Mouse (Mus musculus) forebrain, embryonic 10.5 days (tissue): ENCODE results near the gene Cd244a. TPM values are rescaled to one million over a fixed set of nuclear protein-coding genes. Genes with fewer than 3 reads are reported as not detected.

Experiments
- DNase-seq: peaks from one replicate; pipeline ENCODE4 v3.0.0-alpha.2; 2017; ENCODE audit warnings: low spot score; ENCODE audit errors: extremely low spot score
- H3K27ac ChIP-seq: fragments of 300-500 bp; sonication (generic); 2 replicates; pipeline ENCODE4 v1.5.1; 2016; ENCODE audit warnings: mild to moderate bottlenecking
- H3K27me3 ChIP-seq: fragments of 300-500 bp; sonication (generic); 2 replicates; pipeline ENCODE4 v1.6.1; 2016; ENCODE audit warnings: mild to moderate bottlenecking; ENCODE audit not compliant: poor library complexity, severe bottlenecking
- H3K36me3 ChIP-seq: fragments of 300-500 bp; sonication (generic); replicated peaks from 2 replicates; pipeline ENCODE4 v1.6.1; 2016; ENCODE audit warnings: mild to moderate bottlenecking, moderate library complexity
- H3K4me1 ChIP-seq: fragments of 300-500 bp; sonication (generic); 2 replicates; pipeline ENCODE4 v1.6.1; 2016
- H3K4me3 ChIP-seq: fragments of 300-500 bp; sonication (generic); 2 replicates; pipeline ENCODE4 v1.5.1; 2016; ENCODE audit warnings: mild to moderate bottlenecking, moderate library complexity
- H3K9me3 ChIP-seq: fragments of 300-500 bp; sonication (generic); 2 replicates; pipeline ENCODE4 v1.6.1; 2016; ENCODE audit warnings: mild to moderate bottlenecking, moderate library complexity
- WGBS: fragments of 180-500 bp; shearing (Covaris S2); methylation state at CpG from one replicate; pipeline ENCODE4 v1.1.7; 2016; 5-methylcytosine and 5-hydroxymethylcytosine counted together
- microRNA-seq: library from miRNA; unstranded; fragments of <30 nt; microRNA quantifications from one replicate; pipeline ENCODE4, GENCODE M21; 2017
- polyA plus RNA-seq: library from polyadenylated mRNA; unstranded; fragments of >200 nt; fragmentation: Nextera tagmentation; extraction: Ambion mirVana; gene quantifications from 2 replicates; pipeline ENCODE4 v1.2.1, GENCODE M21; 2016

The Cd244a gene
- polyA plus RNA-seq, 1 experiment from 2014 or later: not detected

DNA sequence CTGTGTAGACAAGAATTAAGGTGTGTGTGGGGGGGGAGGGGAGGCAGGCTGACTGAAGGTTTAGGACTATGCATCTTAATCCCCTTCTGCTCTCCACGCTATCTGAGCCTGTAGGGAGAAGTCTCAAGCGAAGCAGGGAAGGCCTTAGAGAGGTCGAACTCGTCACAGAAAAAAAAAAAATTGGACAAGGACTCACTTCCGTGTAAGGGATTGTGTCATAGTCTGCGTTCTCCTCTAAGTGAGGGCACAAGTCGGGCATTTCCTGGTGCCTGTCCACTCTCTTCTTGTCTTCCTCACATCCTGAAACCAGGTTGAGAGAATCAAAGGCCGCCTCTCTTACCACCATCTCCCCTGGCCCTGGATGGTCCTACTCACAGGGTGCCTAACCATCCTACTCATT lies 78.1 kb downstream of the Cd244a start:
- DNase-seq: no peak
- WGBS: 88% methylated on average over 8 of the region's 8 CpGs
- H3K4me1 ChIP-seq: no peaks in the 10 kb centered on the region
- no peaks in the 10 kb centered on the region for H3K9me3 ChIP-seq
- no peak overlapping the region for H3K27ac ChIP-seq
- no peaks in the 10 kb centered on the region for H3K36me3 ChIP-seq
- no peak overlapping the region for H3K4me3 ChIP-seq
- H3K27me3 ChIP-seq: no peaks in the 10 kb centered on the region

DNA sequence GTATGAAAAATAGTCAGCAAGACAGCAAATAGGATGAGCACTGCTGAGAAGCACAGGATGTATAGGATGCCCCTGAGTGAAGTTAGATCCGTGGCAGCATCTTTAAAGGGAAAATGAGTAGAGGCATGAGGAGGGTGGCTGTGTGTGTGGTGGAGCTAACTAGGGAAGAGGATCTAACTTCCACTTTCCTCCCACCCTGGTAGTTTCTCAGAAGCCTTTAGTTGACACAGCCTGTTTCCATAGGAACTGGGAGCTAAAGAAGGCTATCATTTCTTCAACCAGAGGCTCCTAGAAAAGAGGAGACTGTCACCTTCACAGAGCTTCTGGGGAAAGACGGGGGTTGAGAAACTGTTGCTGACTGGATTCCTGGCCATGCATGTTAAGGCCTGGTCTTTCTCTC lies 79.7 kb downstream of the Cd244a start:
- Histone ChIP-seq H3K27ac (no peak overlapping the region), H3K36me3 (no peaks in the 10 kb centered on the region), H3K4me1 (no peaks in the 10 kb centered on the region), H3K9me3 (no peaks in the 10 kb centered on the region), H3K4me3 (no peak overlapping the region), H3K27me3 (no peaks in the 10 kb centered on the region)
- DNase-seq: no peak
- 85% methylated on average over 2 of the region's 2 CpGs for WGBS

DNA sequence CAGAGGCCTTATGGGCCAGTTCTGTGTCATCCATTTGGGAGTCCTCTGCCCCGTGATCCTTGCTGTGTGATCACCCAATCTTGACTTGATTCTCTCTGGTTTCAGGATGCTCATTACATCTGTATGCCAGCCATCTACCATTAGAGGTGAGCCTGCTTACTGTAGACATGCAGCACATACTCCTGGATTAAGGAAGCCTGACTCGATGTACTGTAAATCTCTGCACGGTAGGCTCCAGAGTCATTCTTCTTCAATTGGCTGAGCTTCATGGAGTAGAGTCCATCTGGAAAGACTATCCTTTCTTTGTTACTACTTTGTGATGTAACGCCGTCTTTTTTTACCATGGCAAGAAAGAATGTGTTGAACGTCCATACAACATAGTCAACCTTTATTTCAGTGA lies 81.8 kb downstream of the Cd244a start:
- Histone ChIP-seq H3K4me1 (no peaks in the 10 kb centered on the region), H3K27me3 (no peaks in the 10 kb centered on the region), H3K27ac (no peak overlapping the region), H3K36me3 (no peaks in the 10 kb centered on the region), H3K4me3 (no peak overlapping the region), H3K9me3 (no peaks in the 10 kb centered on the region)
- DNase-seq: no peak
- WGBS: 95% methylated on average over 6 of the region's 6 CpGs

DNA sequence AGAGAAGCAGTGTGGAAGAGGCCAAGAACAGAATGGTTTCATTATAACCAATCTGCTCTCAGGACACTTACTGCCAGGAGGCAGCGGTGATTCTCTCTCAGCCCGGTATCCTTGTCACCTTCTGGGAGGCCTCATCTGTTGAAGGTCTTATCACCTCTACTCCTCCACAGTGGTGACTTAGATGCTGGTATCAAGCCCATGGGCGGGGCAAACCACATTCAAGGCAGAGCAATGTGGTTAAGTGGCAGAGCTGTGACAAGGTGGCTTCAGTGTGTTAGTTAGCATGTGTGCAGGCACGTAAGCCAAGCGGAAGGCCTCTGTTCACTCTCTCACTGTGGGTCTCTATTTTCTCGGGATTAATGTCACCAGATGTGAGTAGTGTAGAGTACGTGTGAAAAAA lies 84.6 kb downstream of the Cd244a start:
- Histone ChIP-seq H3K27me3 (no peaks in the 10 kb centered on the region), H3K36me3 (no peaks in the 10 kb centered on the region), H3K4me1 (no peaks in the 10 kb centered on the region), H3K4me3 (no peak overlapping the region), H3K9me3 (no peaks in the 10 kb centered on the region), H3K27ac (no peak overlapping the region)
- 86% methylated on average over 7 of the region's 7 CpGs for WGBS
- no peak for DNase-seq

DNA sequence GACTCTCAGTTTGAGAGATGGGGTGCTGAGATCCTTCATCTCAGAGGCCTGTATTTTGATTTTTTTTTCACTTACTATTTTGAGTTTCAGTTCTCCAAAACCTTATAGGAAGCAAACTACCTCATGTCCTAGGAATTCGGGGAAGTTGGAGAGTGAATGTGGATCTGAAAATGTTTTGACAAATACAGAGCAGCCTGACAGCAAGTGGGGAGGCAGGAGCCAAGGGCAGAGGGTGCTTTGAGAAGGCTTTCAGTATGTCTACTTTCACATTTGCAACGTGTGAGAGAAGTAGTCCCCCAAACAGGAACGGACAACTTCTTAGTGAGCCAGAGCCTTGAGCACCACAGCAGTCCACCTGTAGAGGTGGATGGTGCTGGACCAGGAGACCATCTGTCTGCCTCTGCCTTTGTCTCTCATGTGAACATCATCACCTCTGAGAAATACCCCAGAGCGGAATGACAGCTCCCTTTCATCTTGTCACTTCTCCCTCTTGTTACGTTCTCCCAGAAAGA lies 87.5 kb downstream of the Cd244a start:
- Histone ChIP-seq H3K27ac (no peak overlapping the region), H3K4me1 (no peaks in the 10 kb centered on the region), H3K9me3 (no peaks in the 10 kb centered on the region), H3K4me3 (no peak overlapping the region), H3K27me3 (no peaks in the 10 kb centered on the region), H3K36me3 (no peaks in the 10 kb centered on the region)
- DNase-seq: no peak
- 85% methylated on average over 5 of the region's 5 CpGs for WGBS

DNA sequence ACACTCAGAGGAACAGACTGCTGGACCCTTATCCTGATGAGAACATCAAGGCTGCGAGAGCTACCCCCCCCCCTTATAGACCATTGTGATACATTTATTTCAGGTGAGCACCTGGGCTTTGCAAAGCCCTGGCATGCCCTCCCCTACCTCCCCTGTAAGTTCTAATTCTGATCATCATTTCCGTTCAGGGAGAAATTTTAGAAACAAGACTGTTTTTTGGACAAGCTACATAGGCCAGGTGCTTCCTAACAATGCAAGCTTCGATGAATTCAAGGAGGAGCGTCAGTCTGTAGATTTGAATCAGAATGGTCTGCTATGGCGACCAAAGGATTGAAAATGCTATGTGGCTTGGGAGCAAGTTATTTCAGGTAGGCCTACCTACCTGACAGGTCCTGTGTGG lies 88.7 kb downstream of the Cd244a start:
- H3K27ac ChIP-seq: no peak overlapping the region
- DNase-seq: no peak
- no peaks in the 10 kb centered on the region for H3K27me3 ChIP-seq
- no peak overlapping the region for H3K4me3 ChIP-seq
- H3K36me3 ChIP-seq: no peaks in the 10 kb centered on the region
- WGBS: 88% methylated on average over 5 of the region's 5 CpGs
- no peaks in the 10 kb centered on the region for H3K9me3 ChIP-seq
- H3K4me1 ChIP-seq: no peaks in the 10 kb centered on the region

DNA sequence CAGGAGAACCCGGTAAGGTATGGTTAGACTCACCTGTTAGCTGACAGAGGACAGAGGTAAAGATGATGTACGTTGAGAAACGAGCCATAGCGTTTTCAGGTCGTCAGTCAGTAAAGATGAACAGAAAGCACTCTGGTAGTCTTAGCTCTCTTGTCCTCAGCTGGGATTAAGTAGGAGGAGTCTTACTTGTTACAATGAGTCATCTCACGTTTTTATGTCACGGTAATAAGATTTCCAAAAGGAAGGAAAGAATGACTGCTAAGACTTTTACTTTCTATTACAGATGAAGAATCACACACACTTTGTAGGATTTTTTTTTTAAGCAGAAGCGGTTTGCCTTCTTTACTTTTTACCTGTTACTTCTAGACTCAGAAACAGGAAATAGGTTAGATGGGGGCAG lies 89.8 kb downstream of the Cd244a start:
- no peak overlapping the region for H3K4me3 ChIP-seq
- no peaks in the 10 kb centered on the region for H3K36me3 ChIP-seq
- no peaks in the 10 kb centered on the region for H3K9me3 ChIP-seq
- WGBS: 79% methylated on average over 8 of the region's 8 CpGs
- DNase-seq: no peak
- no peaks in the 10 kb centered on the region for H3K27me3 ChIP-seq
- H3K4me1 ChIP-seq: no peaks in the 10 kb centered on the region
- no peak overlapping the region for H3K27ac ChIP-seq

DNA sequence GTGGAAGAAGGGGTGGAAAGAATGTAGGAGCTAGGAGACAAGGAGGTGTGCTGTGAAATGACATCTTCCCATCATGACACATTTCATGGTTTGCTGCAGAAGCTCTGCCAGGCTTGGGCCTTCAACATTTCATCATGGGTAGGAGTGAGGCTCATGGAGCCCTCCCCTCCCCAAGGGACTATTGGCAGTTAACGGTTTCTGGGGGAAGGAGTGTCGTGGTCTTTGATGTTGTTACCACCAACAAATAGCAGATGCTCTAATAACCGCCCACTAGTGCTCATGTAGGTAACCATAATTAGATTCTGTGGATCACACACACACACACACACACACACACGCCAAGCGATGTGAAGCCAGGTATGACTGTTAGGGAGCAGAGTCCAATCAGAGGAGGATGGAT lies 93.7 kb downstream of the Cd244a start, which contains the start of gene Slamf7:
TSS of gene Slamf7 (minus strand) at position 302 of the 400 bp plus-strand sequence.
- no peak within 1 kb of the TSS for H3K27ac ChIP-seq
- DNase-seq: no peak
- no peak within 1 kb of the TSS for H3K4me3 ChIP-seq
- H3K27me3 ChIP-seq: no peaks in the 10 kb centered on the region
- H3K9me3 ChIP-seq: no peaks in the 10 kb centered on the region
- H3K36me3 ChIP-seq: no peaks in the 10 kb centered on the region
- H3K4me1 ChIP-seq: no peaks in the 10 kb centered on the region
- WGBS: 95% methylated on average over 5 of the region's 5 CpGs

DNA sequence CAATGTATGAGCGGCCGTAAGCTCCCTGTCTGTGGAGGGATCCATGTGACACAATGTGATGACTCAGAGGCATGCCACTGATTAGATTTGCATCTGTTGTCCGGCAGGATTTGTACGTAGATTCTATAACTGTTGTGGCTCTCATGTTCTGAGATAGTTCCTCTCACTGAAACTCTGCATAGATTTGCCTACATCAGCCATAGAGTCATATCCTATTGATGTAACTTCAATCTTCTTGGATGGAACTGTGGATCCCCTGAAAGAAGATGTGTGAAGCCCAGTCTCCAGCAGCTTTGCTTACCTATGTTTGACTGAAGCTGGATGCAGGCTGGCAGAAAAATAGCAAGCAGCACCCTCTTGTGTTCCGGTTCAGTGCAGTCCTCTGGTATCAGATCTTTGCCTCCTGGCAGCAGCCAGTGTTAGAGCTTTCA lies 99.6 kb downstream of the Cd244a start:
- H3K36me3 ChIP-seq: no peaks in the 10 kb centered on the region
- no peak for DNase-seq
- H3K4me3 ChIP-seq: no peak overlapping the region
- H3K9me3 ChIP-seq: no peaks in the 10 kb centered on the region
- H3K27ac ChIP-seq: no peak overlapping the region
- no peaks in the 10 kb centered on the region for H3K4me1 ChIP-seq
- 85% methylated on average over 5 of the region's 5 CpGs for WGBS
- no peaks in the 10 kb centered on the region for H3K27me3 ChIP-seq

Small RNA genes lying within 50 kb of the gene (microRNA-seq; reads per million reads assigned to microRNA genes)
- gene Mir7683: not detected

Other genes starting within 250 kb of the Cd244a start
- gene Dedd, start 230.0 kb upstream of the Cd244a start, polyA plus RNA-seq: 41.8 and 46.5 TPM in 2 replicates
- gene Nit1, start 213.5 kb upstream of the Cd244a start, polyA plus RNA-seq: 37.1 and 38.0 TPM in 2 replicates
- gene Pfdn2, start 213.5 kb upstream of the Cd244a start, polyA plus RNA-seq: 158 and 159 TPM in 2 replicates
- gene Klhdc9, start 198.4 kb upstream of the Cd244a start, polyA plus RNA-seq: 2.7 and 2.8 TPM in 2 replicates
- gene Nectin4, start 189.1 kb upstream of the Cd244a start, polyA plus RNA-seq: 0.92 and 0.94 TPM in 2 replicates
- gene Arhgap30, start 170.2 kb upstream of the Cd244a start, polyA plus RNA-seq: 0.74 and 0.91 TPM in 2 replicates
- 128 and 132 TPM in 2 replicates for gene Usf1, start 147.9 kb upstream of the Cd244a start, polyA plus RNA-seq
- 6.1 and 6.5 TPM in 2 replicates for gene Tstd1, start 140.3 kb upstream of the Cd244a start, polyA plus RNA-seq
- gene F11r, start 121.7 kb upstream of the Cd244a start, polyA plus RNA-seq: 16.2 and 16.5 TPM in 2 replicates
- 8.0 and 8.5 TPM in 2 replicates for gene Alyref2, start 55.7 kb upstream of the Cd244a start, polyA plus RNA-seq
- not detected in 2 replicates for gene Itln1, start 23.9 kb upstream of the Cd244a start, polyA plus RNA-seq
- not detected in 2 replicates for gene Ly9, start 48.2 kb downstream of the Cd244a start, polyA plus RNA-seq
- gene Slamf7, start 93.8 kb downstream of the Cd244a start, polyA plus RNA-seq: not detected in 2 replicates
- gene Cd48, start 122.8 kb downstream of the Cd244a start, polyA plus RNA-seq: 0.31 TPM in 1 of 2 replicates, not detected in the other
- 0.18 and 0.19 TPM in 2 replicates for gene Slamf1, start 207.9 kb downstream of the Cd244a start, polyA plus RNA-seq